Mouse (Mus musculus): ENCODE measurements around the gene Lyg2. TPM values are rescaled to one million over a fixed set of nuclear protein-coding genes. Genes with fewer than 3 reads are reported as not detected.

Lyg2 gene
- polyA plus RNA-seq, 1 experiment from 2014 or later: not detected

DNA sequence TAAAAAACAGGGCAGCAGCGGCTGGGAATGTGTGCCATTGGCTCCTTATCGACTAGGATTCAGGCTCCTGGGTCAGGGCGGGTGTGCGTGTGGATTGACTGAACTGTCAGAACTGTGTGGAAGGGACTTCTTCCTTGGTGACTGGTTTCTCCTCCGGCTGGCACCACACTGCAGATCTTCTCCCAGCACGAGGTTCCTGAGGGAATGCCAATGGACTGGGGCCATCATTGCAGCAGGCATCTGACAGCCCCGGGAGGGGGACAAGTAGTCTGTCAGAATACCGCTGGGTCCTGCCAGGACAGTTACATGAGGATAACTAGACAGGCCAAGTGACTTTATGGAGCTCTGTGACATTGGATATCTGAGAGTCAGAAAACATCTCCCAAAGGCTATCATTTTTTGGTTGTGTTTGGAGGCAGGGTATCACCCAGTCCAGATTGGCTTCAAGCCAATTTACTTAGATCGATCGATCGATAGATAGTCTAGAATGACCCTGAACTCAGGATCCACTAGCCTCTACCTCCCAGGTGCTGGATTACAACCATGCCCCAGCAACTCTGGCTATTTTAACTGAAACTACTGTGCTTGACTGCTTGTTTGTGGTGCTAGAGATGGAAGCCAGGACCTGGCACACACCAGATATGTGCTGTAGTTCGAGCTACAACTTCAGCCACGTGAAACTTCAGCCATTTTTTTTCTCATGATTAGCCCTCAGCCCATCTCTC is 38.4 kb downstream of the Lyg2 start:
- H3K36me3 ChIP-seq: peaks cover 72% of the 10 kb centered on the region
- DNase-seq: no peak
- H3K4me1 ChIP-seq (replicated peaks): peaks cover 7% of the 10 kb centered on the region
- no peaks in the 10 kb centered on the region for H3K27me3 ChIP-seq
- no peak overlapping the region for H3K4me3 ChIP-seq (replicated peaks)
- H3K9me3 ChIP-seq (replicated peaks): peaks cover 7% of the 10 kb centered on the region; the same call in 1 of the 2 replicates
- no peak overlapping the region for H3K9ac ChIP-seq
- no peak overlapping the region for H3K27ac ChIP-seq
- WGBS (ENCODE audit: insufficient replicate concordance): 86% methylated on average over 13 of the region's 13 CpGs
- no peak overlapping the region for H3K4me2 ChIP-seq
- ATAC-seq (ENCODE audit: low read depth): no peak

DNA sequence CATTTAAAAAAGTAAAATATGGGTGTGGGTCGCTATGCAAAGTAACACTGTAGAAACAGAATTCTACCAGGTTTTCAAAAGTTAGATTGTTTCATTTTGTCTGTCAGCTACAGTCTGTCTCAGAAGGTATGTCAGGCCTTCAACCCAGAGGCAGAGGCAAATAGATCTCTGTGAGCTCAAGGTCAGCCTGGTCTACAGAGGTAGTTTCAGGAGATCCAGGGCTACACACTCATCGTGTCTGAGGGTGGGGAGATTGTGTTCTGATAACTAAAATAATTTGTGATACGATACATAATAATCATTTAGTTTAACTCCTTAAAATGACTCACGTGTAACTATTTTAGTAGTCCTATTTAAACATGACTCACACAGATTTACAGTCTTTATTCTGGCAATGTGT is 43.1 kb downstream of the Lyg2 start:
- DNase-seq (no peak), ATAC-seq (ENCODE audit: low read depth) (no peak)
- Histone ChIP-seq H3K27ac (peak overlapping the region; percentile 78; the same call in 1 of the 2 replicates), H3K9me3 (replicated peaks) (peaks cover 7% of the 10 kb centered on the region; the same call in 1 of the 2 replicates), H3K4me1 (replicated peaks) (peaks cover 40% of the 10 kb centered on the region), H3K9ac (peak overlapping the region; percentile 70), H3K4me3 (replicated peaks) (peak overlapping the region; percentile 65), H3K4me2 (peak overlapping the region; percentile 82), H3K27me3 (no peaks in the 10 kb centered on the region), H3K36me3 (peaks cover 34% of the 10 kb centered on the region)
- WGBS (ENCODE audit: insufficient replicate concordance): 60% methylated on average over 4 of the region's 4 CpGs

DNA sequence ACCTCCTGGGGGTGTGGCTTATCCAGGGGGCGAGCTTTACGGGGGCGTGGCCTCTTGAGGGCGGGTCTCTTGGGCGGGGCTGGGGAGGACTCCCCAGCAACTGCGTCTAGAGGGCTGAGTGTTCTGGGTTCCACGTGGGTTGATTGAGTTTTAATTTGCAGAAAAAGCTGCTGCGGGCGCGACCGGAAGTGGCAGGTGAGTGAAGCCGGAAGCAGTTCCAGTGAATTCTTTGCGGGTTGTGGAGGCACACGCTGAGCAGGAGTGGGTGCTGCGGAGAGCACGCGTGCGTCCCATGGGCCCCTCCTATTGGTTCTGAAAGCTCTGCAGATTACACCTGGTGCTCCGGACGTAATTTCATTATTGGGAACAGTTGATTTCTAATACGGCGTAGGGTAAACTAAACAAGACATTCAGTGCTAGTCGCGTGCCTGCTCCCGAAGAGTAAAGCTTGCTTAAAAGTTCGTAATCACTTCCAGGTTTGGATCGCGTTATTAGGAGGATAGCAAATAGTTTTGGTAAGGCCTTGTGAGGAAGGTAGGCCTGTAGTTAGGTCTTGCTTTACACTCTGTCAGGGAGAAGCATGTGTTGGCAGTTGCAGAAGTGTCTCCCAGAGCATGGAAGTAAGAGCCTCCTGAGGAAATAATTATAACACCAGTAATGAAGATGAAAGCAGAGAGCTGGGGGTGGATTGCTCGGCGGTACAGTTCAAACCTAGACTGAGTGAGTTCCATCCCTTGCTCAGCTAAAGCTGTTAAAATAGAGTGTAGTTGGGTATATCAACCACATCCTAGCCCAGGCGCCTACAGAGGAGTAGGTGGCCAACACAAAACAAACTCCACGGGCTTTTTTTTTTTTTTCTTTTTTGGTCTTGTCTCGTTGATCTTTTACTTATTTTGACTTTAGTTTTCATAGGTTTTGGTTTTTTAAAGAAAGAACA is 43.9 kb downstream of the Lyg2 start:
- Histone ChIP-seq H3K4me1 (replicated peaks) (peaks cover 40% of the 10 kb centered on the region), H3K36me3 (peaks cover 27% of the 10 kb centered on the region), H3K9me3 (replicated peaks) (peaks cover 7% of the 10 kb centered on the region; the same call in 1 of the 2 replicates), H3K4me2 (peak overlapping the region; percentile 82), H3K27ac (peak overlapping the region; percentile 78), H3K27me3 (no peaks in the 10 kb centered on the region), H3K4me3 (replicated peaks) (peak overlapping the region; percentile 65), H3K9ac (peak overlapping the region; percentile 70)
- peak; percentile 73 for DNase-seq
- 3% methylated on average over 33 of the region's 33 CpGs for WGBS (ENCODE audit: insufficient replicate concordance)
- ATAC-seq (ENCODE audit: low read depth): peak; percentile 85

DNA sequence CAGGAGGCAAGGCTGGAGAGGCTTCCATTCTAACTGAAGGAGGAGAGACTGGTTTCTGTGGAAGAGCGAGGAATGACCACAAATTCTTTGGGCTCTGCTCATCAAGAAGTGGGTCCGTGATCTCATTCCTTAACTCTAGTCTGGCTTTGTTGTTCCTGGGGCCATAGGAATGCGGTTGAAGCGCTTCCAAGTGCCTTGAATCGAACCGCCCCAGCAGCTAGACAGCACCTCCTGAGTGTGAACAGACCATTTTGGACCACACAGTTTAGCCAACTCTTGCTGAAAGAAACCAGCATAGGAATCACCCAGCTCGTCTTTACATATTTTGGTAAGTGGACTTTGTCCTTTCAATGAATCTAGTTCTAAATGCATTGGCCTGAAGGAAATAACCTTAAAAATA is 44.6 kb downstream of the Lyg2 start, which contains the start of gene Lipt1:
Gene Lipt1, plus strand, starts transcription at position 35 of the 400 bp plus-strand sequence.
- H3K4me1 ChIP-seq (replicated peaks): peaks cover 40% of the 10 kb centered on the region
- peak within 1 kb of the TSS; percentile 65 for H3K4me3 ChIP-seq (replicated peaks)
- H3K9me3 ChIP-seq (replicated peaks): peaks cover 7% of the 10 kb centered on the region; the same call in 1 of the 2 replicates
- peak within 1 kb of the TSS; percentile 70 for H3K9ac ChIP-seq
- ATAC-seq (ENCODE audit: low read depth) (peak; percentile 51), DNase-seq (no peak)
- WGBS (ENCODE audit: insufficient replicate concordance): 13% methylated on average over 7 of the region's 7 CpGs
- H3K27ac ChIP-seq: peak within 1 kb of the TSS; percentile 78
- no peaks in the 10 kb centered on the region for H3K27me3 ChIP-seq
- H3K4me2 ChIP-seq: peak within 1 kb of the TSS; percentile 82
- peaks cover 20% of the 10 kb centered on the region for H3K36me3 ChIP-seq

DNA sequence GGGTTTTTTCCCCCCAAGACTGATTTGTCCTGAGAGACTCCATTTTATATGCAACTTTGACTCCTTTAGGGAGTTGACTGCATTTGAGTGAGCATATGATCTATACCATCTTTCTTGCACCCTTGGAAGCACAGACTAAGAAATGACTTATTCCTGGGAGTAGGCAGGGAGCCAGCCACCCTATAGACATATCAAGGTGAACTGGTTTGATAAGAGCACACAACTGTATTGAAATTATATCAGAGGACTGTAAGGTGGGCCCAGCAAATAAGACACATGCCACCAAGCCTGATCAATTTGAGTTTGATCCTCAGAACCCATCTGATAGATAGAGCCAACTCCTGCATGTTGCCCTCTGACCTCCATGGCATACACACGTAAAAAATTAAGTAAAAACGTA is 46.9 kb downstream of the Lyg2 start:
- Histone ChIP-seq H3K4me1 (replicated peaks) (peaks cover 54% of the 10 kb centered on the region), H3K4me2 (no peak overlapping the region), H3K27me3 (no peaks in the 10 kb centered on the region), H3K36me3 (no peaks in the 10 kb centered on the region), H3K27ac (peak overlapping the region; percentile 29; the same call in 1 of the 2 replicates), H3K9me3 (replicated peaks) (no peaks in the 10 kb centered on the region), H3K9ac (0 out of 2 replicates have a peak overlapping the region, but pooled peaks have one; percentile 13), H3K4me3 (replicated peaks) (no peak overlapping the region)
- DNase-seq (no peak), ATAC-seq (ENCODE audit: low read depth) (no peak)
- 42% methylated on average over 2 of the region's 2 CpGs for whole genome bisulfite sequencing (ENCODE audit: insufficient replicate concordance)

DNA sequence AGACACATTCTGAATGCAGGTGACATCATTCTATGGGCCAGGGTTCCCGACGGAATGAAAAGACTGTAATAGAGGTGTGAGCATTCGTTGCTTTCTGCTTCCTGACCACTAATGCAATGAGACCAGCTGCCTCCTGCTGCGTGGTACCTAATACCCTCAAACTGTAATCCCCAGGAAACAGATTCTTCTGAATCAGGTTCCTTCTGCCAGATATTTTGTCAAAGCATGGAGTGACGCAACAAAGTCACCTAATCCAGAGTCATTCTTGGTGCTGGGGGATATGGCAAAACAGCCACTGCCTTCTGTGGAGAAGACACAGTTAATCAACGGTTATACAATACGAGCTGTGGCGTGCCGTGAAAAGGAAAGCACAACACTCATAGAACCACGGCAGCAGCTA is 47.7 kb downstream of the Lyg2 start:
- H3K9me3 ChIP-seq (replicated peaks): no peaks in the 10 kb centered on the region
- no peaks in the 10 kb centered on the region for H3K27me3 ChIP-seq
- H3K4me1 ChIP-seq (replicated peaks): peaks cover 58% of the 10 kb centered on the region
- H3K9ac ChIP-seq: no peak overlapping the region
- DNase-seq (no peak), ATAC-seq (ENCODE audit: low read depth) (no peak)
- WGBS (ENCODE audit: insufficient replicate concordance): 41% methylated on average over 10 of the region's 10 CpGs
- no peaks in the 10 kb centered on the region for H3K36me3 ChIP-seq
- no peak overlapping the region for H3K27ac ChIP-seq
- H3K4me2 ChIP-seq: peak overlapping the region; percentile 17; the same call in 1 of the 2 replicates
- no peak overlapping the region for H3K4me3 ChIP-seq (replicated peaks)

DNA sequence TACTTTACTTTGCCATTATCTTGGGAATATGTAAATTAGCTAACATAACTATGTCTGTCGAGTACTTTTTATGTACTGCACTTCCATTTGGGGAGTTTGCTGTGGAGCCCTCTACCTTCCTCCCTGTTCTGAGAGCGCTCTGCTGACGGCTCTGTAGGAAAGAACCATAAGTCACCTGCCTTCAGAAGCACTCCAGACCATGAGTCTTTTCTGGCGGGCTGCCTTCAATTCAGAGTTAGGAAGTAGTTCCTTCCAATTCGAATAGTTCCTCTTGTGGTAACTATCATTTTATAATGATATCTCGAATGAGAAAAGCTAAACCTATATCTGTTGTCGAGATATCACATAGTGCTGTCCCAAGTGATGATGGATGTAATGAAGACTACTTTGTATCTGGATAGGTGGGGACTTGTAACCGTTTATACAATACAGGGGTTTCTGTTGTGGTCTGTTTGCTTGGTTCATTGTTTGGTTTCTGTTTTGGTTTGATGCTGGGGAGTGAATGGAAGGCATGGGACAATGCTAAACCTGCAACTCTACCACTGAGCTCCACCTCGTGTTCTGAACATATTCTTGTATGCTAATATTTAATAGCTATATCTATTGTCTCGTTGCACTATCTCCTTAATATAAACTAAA is 48.5 kb downstream of the Lyg2 start:
- no peak overlapping the region for H3K9ac ChIP-seq
- H3K9me3 ChIP-seq (replicated peaks): no peaks in the 10 kb centered on the region
- H3K4me2 ChIP-seq: no peak overlapping the region
- 56% methylated on average over 10 of the region's 10 CpGs for WGBS (ENCODE audit: insufficient replicate concordance)
- H3K4me3 ChIP-seq (replicated peaks): no peak overlapping the region
- H3K27ac ChIP-seq: no peak overlapping the region
- DNase-seq (no peak), ATAC-seq (ENCODE audit: low read depth) (no peak)
- H3K4me1 ChIP-seq (replicated peaks): peaks cover 50% of the 10 kb centered on the region
- no peaks in the 10 kb centered on the region for H3K27me3 ChIP-seq
- no peaks in the 10 kb centered on the region for H3K36me3 ChIP-seq

DNA sequence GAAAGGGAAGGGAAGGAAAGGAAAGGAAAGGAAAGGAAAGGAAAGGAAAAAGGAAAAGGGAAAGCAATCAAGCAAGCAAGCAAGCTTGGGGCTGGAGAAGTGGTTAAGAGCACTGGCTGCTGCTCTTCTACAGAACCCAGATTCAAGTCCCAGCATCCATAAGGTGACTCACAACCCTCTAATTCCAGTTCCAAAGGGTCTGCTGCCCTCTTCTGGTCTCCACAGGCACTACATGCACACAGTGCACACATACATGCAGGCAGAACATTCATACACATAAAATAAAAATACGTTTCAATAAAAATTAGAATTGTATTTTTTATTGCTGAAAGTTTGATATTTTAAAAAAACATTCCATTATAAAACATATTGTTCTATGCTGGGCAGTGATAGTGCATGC is 49.2 kb downstream of the Lyg2 start:
- Histone ChIP-seq H3K9ac (no peak overlapping the region), H3K4me3 (replicated peaks) (no peak overlapping the region), H3K4me1 (replicated peaks) (peaks cover 44% of the 10 kb centered on the region), H3K36me3 (no peaks in the 10 kb centered on the region), H3K27me3 (no peaks in the 10 kb centered on the region), H3K9me3 (replicated peaks) (no peaks in the 10 kb centered on the region), H3K4me2 (no peak overlapping the region), H3K27ac (no peak overlapping the region)
- ATAC-seq (ENCODE audit: low read depth) (no peak), DNase-seq (peak; percentile 58)
- WGBS (ENCODE audit: insufficient replicate concordance): 68% methylated on average over 1 of the region's 1 CpGs

DNA sequence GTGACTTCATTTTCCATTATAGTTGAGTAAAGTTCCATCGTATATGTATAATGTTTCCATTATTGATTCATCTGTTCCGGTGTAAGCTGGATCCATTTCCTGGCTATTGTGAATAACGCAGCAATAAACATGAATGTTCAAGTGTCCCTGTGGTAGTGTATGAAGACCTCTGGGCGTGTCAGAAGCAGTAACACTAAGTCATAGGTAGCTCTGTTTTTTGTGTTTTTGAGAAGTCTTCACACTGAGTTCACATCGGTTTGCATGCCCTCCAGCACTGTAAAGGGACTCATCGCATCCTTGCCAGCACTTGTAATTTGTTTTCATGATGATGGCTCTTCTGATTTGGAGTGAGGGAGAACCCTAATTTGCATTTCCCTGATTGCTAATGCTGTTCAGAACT is 50.0 kb downstream of the Lyg2 start, which contains the start of gene Tsga10:
Gene Tsga10, minus strand, starts transcription at position 144 of the 400 bp plus-strand sequence.
- H3K27me3 ChIP-seq: no peaks in the 10 kb centered on the region
- WGBS (ENCODE audit: insufficient replicate concordance): 78% methylated on average over 6 of the region's 6 CpGs
- H3K9me3 ChIP-seq (replicated peaks): no peaks in the 10 kb centered on the region
- peak within 1 kb of the TSS; percentile 87 for H3K27ac ChIP-seq
- peak within 1 kb of the TSS; percentile 92 for H3K4me2 ChIP-seq
- peaks cover 38% of the 10 kb centered on the region for H3K4me1 ChIP-seq (replicated peaks)
- no peak for DNase-seq
- H3K9ac ChIP-seq: peak within 1 kb of the TSS; percentile 81
- no peak for ATAC-seq (ENCODE audit: low read depth)
- peak within 1 kb of the TSS; percentile 69 for H3K4me3 ChIP-seq (replicated peaks)
- H3K36me3 ChIP-seq: no peaks in the 10 kb centered on the region

DNA sequence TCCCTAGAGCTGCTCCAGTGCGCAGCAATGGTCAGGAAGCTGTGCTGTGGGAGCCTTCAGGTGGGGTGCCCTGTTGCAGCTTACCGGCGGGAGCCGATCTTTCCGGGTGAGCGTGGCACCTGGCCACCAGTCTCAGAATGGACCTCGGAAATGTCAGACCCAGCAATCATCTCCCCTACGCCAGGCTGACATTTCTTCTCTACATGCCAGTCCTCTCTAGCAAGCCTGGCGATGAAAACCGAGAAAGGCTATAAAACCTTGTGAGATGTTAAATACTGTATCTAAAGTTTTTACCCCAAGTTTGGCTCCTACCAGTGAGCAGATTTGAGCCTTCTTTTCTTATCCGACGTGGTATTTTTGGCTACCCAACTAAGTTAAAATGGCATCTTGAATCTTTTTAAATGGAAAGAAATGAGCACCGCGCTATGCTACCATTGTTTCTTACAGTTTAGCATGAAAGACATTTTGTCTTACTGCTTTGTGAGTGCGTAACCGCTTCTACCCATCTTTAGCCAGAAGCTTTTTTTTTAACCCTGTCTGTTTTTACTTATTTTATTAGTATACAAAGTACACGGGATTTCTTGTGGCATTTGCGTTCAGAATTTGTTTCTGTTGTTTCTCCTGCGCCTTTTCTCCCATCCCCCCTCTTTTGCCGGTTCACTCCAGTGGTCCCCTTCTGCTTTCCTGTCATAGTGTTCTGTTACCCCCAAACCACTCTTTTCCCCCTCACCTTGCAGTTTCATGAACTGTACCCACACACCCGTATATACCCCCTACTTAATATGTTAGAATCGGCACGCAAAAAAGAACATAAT is 50.7 kb downstream of the Lyg2 start:
- no peak for DNase-seq
- H3K27me3 ChIP-seq: no peaks in the 10 kb centered on the region
- no peaks in the 10 kb centered on the region for H3K36me3 ChIP-seq
- WGBS (ENCODE audit: insufficient replicate concordance): 10% methylated on average over 23 of the region's 23 CpGs
- ATAC-seq (ENCODE audit: low read depth): no peak
- peak overlapping the region; percentile 92 for H3K4me2 ChIP-seq
- H3K4me3 ChIP-seq (replicated peaks): peak overlapping the region; percentile 69
- H3K4me1 ChIP-seq (replicated peaks): peaks cover 38% of the 10 kb centered on the region
- H3K27ac ChIP-seq: peak overlapping the region; percentile 87
- H3K9me3 ChIP-seq (replicated peaks): no peaks in the 10 kb centered on the region
- peak overlapping the region; percentile 81 for H3K9ac ChIP-seq
